Mouse (Mus musculus) kidney, adult 2 months (tissue): ENCODE measurements around the gene Cpne7. TPM values are rescaled to one million over a fixed set of nuclear protein-coding genes. Genes with fewer than 3 reads are reported as not detected.
"Not testable (repeated sequence)": the region's sequence is repeated elsewhere in the genome, so short reads cannot be mapped to it uniquely, and the experiment has no call there.

Source experiments
- DNase-seq: peaks from one replicate; pipeline ENCODE4 v3.0.0; 2021
- H3K27ac ChIP-seq: fragments of 200-500 bp; 2 replicates; pipeline ENCODE4 v1.5.1; 2012; ENCODE audit warnings: low read depth, low read length, control low read depth, inconsistent platforms; ENCODE audit not compliant: insufficient read depth
- H3K27me3 ChIP-seq: fragments of 200-500 bp; replicated peaks from 2 replicates; pipeline ENCODE4 v1.6.1; 2012; ENCODE audit warnings: mild to moderate bottlenecking, moderate library complexity, low read length, inconsistent platforms; ENCODE audit not compliant: control insufficient read depth, insufficient read depth
- H3K36me3 ChIP-seq: fragments of 200-500 bp; 2 replicates; pipeline ENCODE4 v1.6.1; 2012; ENCODE audit warnings: mild to moderate bottlenecking, moderate library complexity, low read length, inconsistent platforms; ENCODE audit not compliant: control insufficient read depth, insufficient read depth
- H3K4me1 ChIP-seq: fragments of 200-500 bp; 2 replicates; pipeline ENCODE4 v1.6.1; 2011; ENCODE audit warnings: low read length; ENCODE audit not compliant: control insufficient read depth, insufficient read depth
- H3K4me3 ChIP-seq: fragments of 200-500 bp; 2 replicates; pipeline ENCODE4 v1.5.1; 2011; ENCODE audit warnings: mild to moderate bottlenecking, low read depth, low read length, control low read depth; ENCODE audit not compliant: insufficient read depth
- CTCF ChIP-seq: fragments of 200-500 bp; conservative IDR thresholded peaks from 2 replicates; pipeline ENCODE4 v1.5.1; 2011; ENCODE audit warnings: low read depth, mild to moderate bottlenecking, control low read depth, low read length, moderate library complexity, mixed read lengths; ENCODE audit not compliant: insufficient read depth, insufficient read length
- POLR2A ChIP-seq: fragments of 200-500 bp; IDR thresholded peaks from one replicate; pipeline ENCODE4 v1.6.1; 2011; ENCODE audit warnings: low read depth, low read length, control low read depth
- WGBS: fragments of 180-500 bp; shearing (Covaris S2); methylation state at CpG from one replicate; pipeline ENCODE4 v1.1.7; 2018; 5-methylcytosine and 5-hydroxymethylcytosine counted together
- polyA plus RNA-seq: library from polyadenylated mRNA; depleted of rRNA; stranded (reverse); fragments of >200 nt; gene quantifications from 2 replicates; pipeline ENCODE4 v1.2.3, GENCODE M21; 2012

Cpne7 gene
- polyA plus RNA-seq, 1 experiment = 2.5 TPM

GRCm38 (mm10) chr8:123097786-123098584 is 19.2 kb upstream of the Cpne7 start:
- DNase-seq = peak; percentile 66
- H3K4me3 ChIP-seq = no peak overlapping the region
- H3K4me1 ChIP-seq = peaks cover 3% of the 10 kb centered on the region; the same call in 1 of the 2 replicates
- H3K27ac ChIP-seq = no peak overlapping the region
- no peaks in the 10 kb centered on the region for H3K27me3 ChIP-seq
- H3K36me3 ChIP-seq = peaks cover 1% of the 10 kb centered on the region; the same call in 1 of the 2 replicates
- 43% methylated on average over 12 of the region's 12 CpGs for WGBS
- TF ChIP-seq CTCF = no peak; the same call in 1 of the 2 replicates
- TF ChIP-seq POLR2A = no peak

- peak; percentile 31 for DNase-seq
Measured at GRCm38 (mm10) chr8:123100288-123100687, 16.9 kb upstream of the Cpne7 start.

GRCm38 (mm10) chr8:123101244-123101643 is 15.9 kb upstream of the Cpne7 start:
- 62% methylated on average over 4 of the region's 4 CpGs for WGBS
- H3K36me3 ChIP-seq = peaks cover 6% of the 10 kb centered on the region; the same call in 1 of the 2 replicates
- TF ChIP-seq POLR2A (no peak), CTCF (no peak)
- no peak overlapping the region for H3K27ac ChIP-seq
- H3K27me3 ChIP-seq = no peaks in the 10 kb centered on the region
- no peak for DNase-seq
- H3K4me1 ChIP-seq = peaks cover 9% of the 10 kb centered on the region; the same call in 1 of the 2 replicates
- H3K4me3 ChIP-seq = no peak overlapping the region

More at GRCm38 (mm10) chr8:123100288-123100687, 16.9 kb upstream of the Cpne7 start:
- WGBS = 53% methylated on average over 8 of the region's 8 CpGs
- Histone ChIP-seq H3K27ac (peak overlapping the region; percentile 34), H3K27me3 (no peaks in the 10 kb centered on the region), H3K4me1 (peaks cover 9% of the 10 kb centered on the region; the same call in 1 of the 2 replicates), H3K4me3 (no peak overlapping the region), H3K36me3 (peaks cover 6% of the 10 kb centered on the region; the same call in 1 of the 2 replicates)
- TF ChIP-seq POLR2A = no peak
- TF ChIP-seq CTCF = no peak

- peak; percentile 99 for DNase-seq
- Histone ChIP-seq H3K36me3 (peaks cover 6% of the 10 kb centered on the region; the same call in 1 of the 2 replicates), H3K4me1 (peaks cover 9% of the 10 kb centered on the region; the same call in 1 of the 2 replicates), H3K27ac (peak within 1 kb of the TSS; percentile 72), H3K27me3 (no peaks in the 10 kb centered on the region), H3K4me3 (peak within 1 kb of the TSS; percentile 90)
- no peak for TF ChIP-seq CTCF
- TF ChIP-seq POLR2A = peak; percentile 94
- 2% methylated on average over 56 of the region's 56 CpGs for WGBS
Measured at GRCm38 (mm10) chr8:123101735-123102685, 15.2 kb upstream of the Cpne7 start, which contains the start of gene Rpl13. Gene Rpl13, plus strand, starts transcription at chr8:123102350.

GRCm38 (mm10) chr8:123102855-123103254 is 14.3 kb upstream of the Cpne7 start:
- not testable (repeated sequence) for H3K4me1 ChIP-seq, H3K27me3 ChIP-seq, DNase-seq, H3K36me3 ChIP-seq
- H3K4me3 ChIP-seq = peak overlapping the region; percentile 90
- WGBS = under 1% methylated on average over 26 of the region's 26 CpGs
- H3K27ac ChIP-seq = peak overlapping the region; percentile 72; the same call in 1 of the 2 replicates

GRCm38 (mm10) chr8:123103285-123103684 is 13.9 kb upstream of the Cpne7 start:
- no peak overlapping the region for H3K27ac ChIP-seq
- peaks cover 9% of the 10 kb centered on the region; the same call in 1 of the 2 replicates for H3K4me1 ChIP-seq
- H3K27me3 ChIP-seq = no peaks in the 10 kb centered on the region
- peaks cover 6% of the 10 kb centered on the region; the same call in 1 of the 2 replicates for H3K36me3 ChIP-seq
- no peak for DNase-seq
- peak overlapping the region; percentile 90 for H3K4me3 ChIP-seq
- TF ChIP-seq POLR2A (no peak), CTCF (no peak)
- WGBS = 9% methylated on average over 15 of the region's 15 CpGs
